Mouse (Mus musculus): Measurements from ENCODE around the gene Entpd1.

- TF ChIP-seq CTCF (IDR thresholded peaks at IDR 0.05; ENCODE audit: low read depth), result no peak
- TF ChIP-seq EP300 (IDR thresholded peaks at IDR 0.05; ENCODE audit: low read depth), result no peak
Measured at GRCm38 (mm10) chr19:40632193-40632592, 20.0 kb downstream of the Entpd1 start.

All from liver, postnatal 0 days (tissue).